Mouse (Mus musculus) gastrocnemius, adult 8-10 months (tissue): ENCODE measurements around the gene Uvssa. TPM values are rescaled to one million over a fixed set of nuclear protein-coding genes. Genes with fewer than 3 reads are reported as not detected.
"Not testable (repeated sequence)": the region's sequence is repeated elsewhere in the genome, so short reads cannot be mapped to it uniquely, and the experiment has no call there.

Experiments
- DNase-seq, 2 experiments: peaks; one replicate each; pipeline ENCODE4 v3.0.0; 2022; ENCODE audit warnings: low spot score in 2 of 2
- total RNA-seq, 4 experiments: library from RNA; stranded (reverse); gene quantifications; 2 replicates each; pipeline ENCODE4 v1.2.4; 2022

Uvssa gene
- 1 to 10 TPM; 1.6 to 2.4 (median 2.3) TPM for total RNA-seq

GRCm38 (mm10) chr5:33378302-33378854 is at the start of gene Uvssa:
TSS of gene Uvssa (plus strand) at chr5:33378549.
- DNase-seq: peak; percentile 97 to 98

GRCm38 (mm10) chr5:33334381-33335272 is 43.7 kb upstream of the Uvssa start:
- no peak for DNase-seq

- peak; percentile 92 to 95 for DNase-seq
Measured at GRCm38 (mm10) chr5:33335273-33335976, 42.9 kb upstream of the Uvssa start, which contains the start of gene Maea. TSS of gene Maea (plus strand) at chr5:33335509.

- no peak for DNase-seq
Measured at GRCm38 (mm10) chr5:33335977-33336360, 42.4 kb upstream of the Uvssa start.

- no peak for DNase-seq
Measured at GRCm38 (mm10) chr5:33337206-33337605, 41.1 kb upstream of the Uvssa start.

GRCm38 (mm10) chr5:33341165-33341564 is 37.2 kb upstream of the Uvssa start:
- DNase-seq: no peak

- DNase-seq: not testable (repeated sequence)
Measured at GRCm38 (mm10) chr5:33342248-33342647, 36.1 kb upstream of the Uvssa start.

- DNase-seq: no peak
Measured at GRCm38 (mm10) chr5:33342821-33343220, 35.5 kb upstream of the Uvssa start.

- DNase-seq: no peak
Measured at GRCm38 (mm10) chr5:33343571-33343970, 34.8 kb upstream of the Uvssa start.

- no peak for DNase-seq
Measured at GRCm38 (mm10) chr5:33344070-33344469, 34.3 kb upstream of the Uvssa start.

GRCm38 (mm10) chr5:33347620-33348019 is 30.7 kb upstream of the Uvssa start:
- DNase-seq: no peak

- DNase-seq: no peak
Measured at GRCm38 (mm10) chr5:33349205-33349604, 29.1 kb upstream of the Uvssa start.

- DNase-seq: no peak
Measured at GRCm38 (mm10) chr5:33349706-33350105, 28.6 kb upstream of the Uvssa start.

- no peak for DNase-seq
Measured at GRCm38 (mm10) chr5:33351556-33352272, 26.6 kb upstream of the Uvssa start.

- no peak for DNase-seq
Measured at GRCm38 (mm10) chr5:33352273-33352645, 26.1 kb upstream of the Uvssa start.

- DNase-seq: no peak
Measured at GRCm38 (mm10) chr5:33353011-33353410, 25.3 kb upstream of the Uvssa start.

- no peak for DNase-seq
Measured at GRCm38 (mm10) chr5:33357494-33357893, 20.9 kb upstream of the Uvssa start.

- no peak for DNase-seq
Measured at GRCm38 (mm10) chr5:33358467-33358866, 19.9 kb upstream of the Uvssa start.

GRCm38 (mm10) chr5:33363263-33363662 is 15.1 kb upstream of the Uvssa start:
- no peak for DNase-seq

GRCm38 (mm10) chr5:33368651-33369050 is 9.7 kb upstream of the Uvssa start:
- no peak for DNase-seq

- no peak for DNase-seq
Measured at GRCm38 (mm10) chr5:33371137-33371536, 7.2 kb upstream of the Uvssa start.

GRCm38 (mm10) chr5:33371668-33372067 is 6.7 kb upstream of the Uvssa start:
- no peak for DNase-seq
